Mouse (Mus musculus) midbrain, postnatal 0 days (tissue): ENCODE results near the gene Sun2. TPM values are rescaled to one million over a fixed set of nuclear protein-coding genes. Genes with fewer than 3 reads are reported as not detected.
A peak's percentile ranks its signal among the peaks of the same experiment; 100 is the strongest.

Source experiments
- ATAC-seq: fragments of 200-750 bp; cut with Nextera tagmentation; 2 replicates; pipeline ENCODE4 v1.8.0; 2017; ENCODE audit warnings: moderate number of reproducible peaks, mild to moderate bottlenecking, moderate TSS enrichment, moderate library complexity; ENCODE audit not compliant: low FRiP score
- DNase-seq: peaks from one replicate; pipeline ENCODE4 v3.0.0-alpha.2; 2015; ENCODE audit warnings: low spot score
- H3K27ac ChIP-seq: fragments of 300-500 bp; sonication (generic); 2 replicates; pipeline ENCODE4 v1.5.1; 2014; ENCODE audit warnings: low read depth, mild to moderate bottlenecking, low read length, mixed read lengths
- H3K27me3 ChIP-seq: fragments of 300-500 bp; sonication (generic); 2 replicates; pipeline ENCODE4 v1.6.1; 2014; ENCODE audit warnings: low read length, control low read depth, mixed read lengths; ENCODE audit not compliant: insufficient read depth
- H3K36me3 ChIP-seq: fragments of 300-500 bp; sonication (generic); 2 replicates; pipeline ENCODE4 v1.6.1; 2014; ENCODE audit warnings: low read length, control low read depth, mixed read lengths; ENCODE audit not compliant: insufficient read depth
- H3K4me1 ChIP-seq: fragments of 300-500 bp; sonication (generic); 2 replicates; pipeline ENCODE4 v1.6.1; 2014; ENCODE audit warnings: mild to moderate bottlenecking, control low read depth, antibody characterized with exemption, low read length, mixed read lengths; ENCODE audit not compliant: insufficient read depth
- H3K4me2 ChIP-seq: fragments of 300-500 bp; sonication (generic); 2 replicates; pipeline ENCODE4 v1.6.1; 2014; ENCODE audit warnings: low read depth, mild to moderate bottlenecking, low read length, mixed read lengths; ENCODE audit not compliant: poor library complexity, severe bottlenecking
- H3K4me3 ChIP-seq: fragments of 300-500 bp; sonication (generic); 2 replicates; pipeline ENCODE4 v1.5.1; 2014; ENCODE audit warnings: low read depth, mild to moderate bottlenecking, low read length, moderate library complexity
- H3K9ac ChIP-seq: fragments of 300-500 bp; sonication (generic); replicated peaks from 2 replicates; pipeline ENCODE4 v1.6.1; 2014; ENCODE audit warnings: mild to moderate bottlenecking, low read length, moderate library complexity, mixed read lengths; ENCODE audit not compliant: poor library complexity, severe bottlenecking
- H3K9me3 ChIP-seq: fragments of 300-500 bp; sonication (generic); 2 replicates; pipeline ENCODE4 v1.6.1; 2016; ENCODE audit warnings: low read length, control low read depth
- CTCF ChIP-seq: IDR thresholded peaks from 2 replicates; pipeline ENCODE4 v1.5.1; 2016; ENCODE audit warnings: antibody characterized with exemption, mild to moderate bottlenecking
- WGBS: fragments of 180-500 bp; shearing (Covaris S2); extraction: QIAGEN DNeasy Blood & Tissue Kit; methylation state at CpG from one replicate; pipeline ENCODE4 v1.1.7; 2014; 5-methylcytosine and 5-hydroxymethylcytosine counted together
- polyA plus RNA-seq: library from polyadenylated mRNA; unstranded; fragments of >200 nt; fragmentation: Nextera tagmentation; extraction: Ambion mirVana; gene quantifications from 2 replicates; pipeline ENCODE4 v1.2.1, GENCODE M21; 2015
- total RNA-seq: library from RNA; depleted of rRNA; stranded (reverse); fragments of >200 nt; gene quantifications from 2 replicates; pipeline ENCODE4 v1.2.3, GENCODE M21; 2014

The Sun2 gene
- total and polyA plus RNA-seq, 2 experiments from 2014 or later = 3.1 to 33.7 TPM

- Histone ChIP-seq H3K4me3 (no peak overlapping the region), H3K36me3 (peaks cover 69% of the 10 kb centered on the region), H3K27me3 (no peaks in the 10 kb centered on the region), H3K9ac (no peak overlapping the region), H3K9me3 (no peaks in the 10 kb centered on the region), H3K27ac (no peak overlapping the region), H3K4me1 (no peaks in the 10 kb centered on the region), H3K4me2 (no peak overlapping the region)
- WGBS = 42% methylated on average over 5 of the region's 5 CpGs
- ATAC-seq (no peak), DNase-seq (peak; percentile 51)
- no peak for TF ChIP-seq CTCF
Measured at GRCm38 (mm10) chr15:79728311-79728710, 14.0 kb downstream of the Sun2 start.

- Histone ChIP-seq H3K4me2 (no peak overlapping the region), H3K27me3 (no peaks in the 10 kb centered on the region), H3K4me1 (no peaks in the 10 kb centered on the region), H3K9ac (no peak overlapping the region), H3K9me3 (no peaks in the 10 kb centered on the region), H3K4me3 (no peak overlapping the region), H3K27ac (no peak overlapping the region), H3K36me3 (peaks cover 65% of the 10 kb centered on the region)
- ATAC-seq = no peak
- TF ChIP-seq CTCF = no peak
- DNase-seq = no peak
- WGBS = 75% methylated on average over 6 of the region's 6 CpGs
Measured at GRCm38 (mm10) chr15:79727840-79728239, 14.5 kb downstream of the Sun2 start.

GRCm38 (mm10) chr15:79725190-79725789 is 17.0 kb downstream of the Sun2 start:
- DNase-seq (no peak), ATAC-seq (no peak)
- H3K4me3 ChIP-seq = no peak overlapping the region
- H3K4me1 ChIP-seq = no peaks in the 10 kb centered on the region
- no peak overlapping the region for H3K9ac ChIP-seq
- peaks cover 59% of the 10 kb centered on the region for H3K36me3 ChIP-seq
- no peak overlapping the region for H3K4me2 ChIP-seq
- 90% methylated on average over 11 of the region's 11 CpGs for WGBS
- H3K9me3 ChIP-seq = no peaks in the 10 kb centered on the region
- H3K27me3 ChIP-seq = no peaks in the 10 kb centered on the region
- no peak overlapping the region for H3K27ac ChIP-seq
- no peak for TF ChIP-seq CTCF

- TF ChIP-seq CTCF = peak; percentile 68
- H3K36me3 ChIP-seq = peaks cover 65% of the 10 kb centered on the region
- 0 out of 2 replicates have a peak, but pooled peaks have one; percentile 21 for ATAC-seq
- H3K9ac ChIP-seq = no peak overlapping the region
- no peaks in the 10 kb centered on the region for H3K9me3 ChIP-seq
- WGBS = 43% methylated on average over 1 of the region's 1 CpGs
- no peak overlapping the region for H3K4me3 ChIP-seq
- H3K27ac ChIP-seq = peak overlapping the region; percentile 38; the same call in 1 of the 2 replicates
- no peaks in the 10 kb centered on the region for H3K4me1 ChIP-seq
- peak; percentile 50 for DNase-seq
- no peak overlapping the region for H3K4me2 ChIP-seq
- no peaks in the 10 kb centered on the region for H3K27me3 ChIP-seq
Measured at GRCm38 (mm10) chr15:79723439-79723838, 18.9 kb downstream of the Sun2 start.

GRCm38 (mm10) chr15:79720796-79721195 is 21.5 kb downstream of the Sun2 start:
- Histone ChIP-seq H3K4me3 (no peak overlapping the region), H3K9me3 (no peaks in the 10 kb centered on the region), H3K9ac (no peak overlapping the region), H3K4me2 (no peak overlapping the region), H3K36me3 (peaks cover 64% of the 10 kb centered on the region), H3K27me3 (no peaks in the 10 kb centered on the region), H3K4me1 (no peaks in the 10 kb centered on the region), H3K27ac (no peak overlapping the region)
- 86% methylated on average over 4 of the region's 4 CpGs for WGBS
- no peak for ATAC-seq
- no peak for DNase-seq
- no peak for TF ChIP-seq CTCF

GRCm38 (mm10) chr15:79720267-79720666 is 22.1 kb downstream of the Sun2 start:
- peaks cover 63% of the 10 kb centered on the region for H3K36me3 ChIP-seq
- TF ChIP-seq CTCF = no peak
- H3K27ac ChIP-seq = no peak overlapping the region
- WGBS = 94% methylated on average over 8 of the region's 8 CpGs
- no peaks in the 10 kb centered on the region for H3K9me3 ChIP-seq
- ATAC-seq (no peak), DNase-seq (no peak)
- no peak overlapping the region for H3K4me2 ChIP-seq
- no peak overlapping the region for H3K4me3 ChIP-seq
- H3K9ac ChIP-seq = no peak overlapping the region
- no peaks in the 10 kb centered on the region for H3K27me3 ChIP-seq
- no peaks in the 10 kb centered on the region for H3K4me1 ChIP-seq
